ENCODE assay signal across 13 mouse cellular contexts in the genomic region with DNA sequence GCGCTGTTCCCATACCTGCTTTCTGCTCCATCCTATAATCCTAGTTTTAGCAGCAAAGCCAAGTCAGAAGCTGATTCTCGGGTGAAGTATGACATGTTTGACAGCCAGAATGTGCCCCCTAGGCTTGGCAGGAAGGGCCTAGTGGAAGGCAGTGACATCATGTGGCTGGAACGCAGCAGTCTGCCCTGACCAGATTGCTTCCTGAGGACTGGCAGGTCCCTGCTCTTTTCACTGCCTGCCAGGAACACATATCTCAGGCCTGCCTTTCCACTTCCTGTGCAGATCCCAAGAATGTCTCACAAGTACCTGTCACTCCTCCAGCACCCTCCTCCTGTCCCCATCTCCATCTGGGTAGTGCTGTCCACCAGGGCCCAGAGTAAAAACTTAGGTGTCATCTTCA. TPM values are rescaled to one million over a fixed set of nuclear protein-coding genes. Genes with fewer than 3 reads are reported as not detected.
DNase-seq lines count a peak whose midpoint lies in the region; ATAC-seq and TF ChIP-seq lines count a peak whose summit lies in the region.
"Had no signal": no experiment of that assay in that cellular context is flagged by ENCODE, and none has a peak within 500 bp of the region (broad histone marks: within the 10 kb centered on the region; RNA-seq: fewer than 3 reads in every experiment).

No protein-coding gene starts in this region.

- no peak overlapping the region for H3K27ac ChIP-seq in forebrain, embryonic 12.5 days
- H3K27ac ChIP-seq in forebrain, embryonic 10.5 days, result no peak overlapping the region
- H3K27ac ChIP-seq: embryonic facial prominence, embryonic 12.5 days; kidney, postnatal 0 days; stomach, embryonic 15.5 days had no signal

- H3ac ChIP-seq in C2C12 (ENCODE audit: control insufficient read depth, insufficient read length, low read depth), result no peak overlapping the region

- DNase-seq in gastrocnemius, postnatal 25 days, result peak; percentile 64
- peak; percentile 30 for DNase-seq in kidney, postnatal 10 days
- no peak for DNase-seq in forebrain, embryonic 10.5 days (ENCODE audit: extremely low spot score, low spot score)
- DNase-seq: midbrain, embryonic 14.5 days had no signal

- no peak overlapping the region for H3K4me3 ChIP-seq in C2C12 (ENCODE audit: insufficient read depth, poor library complexity, severe bottlenecking)
- no peak overlapping the region for H3K4me3 ChIP-seq in forebrain, embryonic 12.5 days (replicated peaks)
- no peak overlapping the region for H3K4me3 ChIP-seq in forebrain, embryonic 10.5 days
- H3K4me3 ChIP-seq: embryonic facial prominence, embryonic 12.5 days; stomach, embryonic 15.5 days had no signal

- no peaks in the 10 kb centered on the region for H3K9me3 ChIP-seq in forebrain, embryonic 12.5 days
- no peaks in the 10 kb centered on the region for H3K9me3 ChIP-seq in forebrain, embryonic 10.5 days
- H3K9me3 ChIP-seq: embryonic facial prominence, embryonic 12.5 days; stomach, embryonic 15.5 days had no signal

- peaks cover 22% of the 10 kb centered on the region for H3K36me3 ChIP-seq in C2C12 (ENCODE audit: control insufficient read depth, insufficient read depth)
- peaks cover 87% of the 10 kb centered on the region for H3K36me3 ChIP-seq in forebrain, embryonic 12.5 days (replicated peaks)
- peaks cover 91% of the 10 kb centered on the region for H3K36me3 ChIP-seq in forebrain, embryonic 10.5 days (replicated peaks)

- no peaks in the 10 kb centered on the region for H3K27me3 ChIP-seq in C2C12 (ENCODE audit: control insufficient read depth, insufficient read depth, insufficient read length)
- H3K27me3 ChIP-seq in forebrain, embryonic 12.5 days, result no peaks in the 10 kb centered on the region
- no peaks in the 10 kb centered on the region for H3K27me3 ChIP-seq in forebrain, embryonic 10.5 days (ENCODE audit: poor library complexity, severe bottlenecking)
- H3K27me3 ChIP-seq: embryonic facial prominence, embryonic 12.5 days; Patski; stomach, embryonic 15.5 days had no signal

- no peaks in the 10 kb centered on the region for H3K79me2 ChIP-seq in C2C12 (ENCODE audit: control insufficient read depth, insufficient read depth)

- peak; percentile 89 for ATAC-seq in cerebellum, adult (ENCODE audit: insufficient number of reproducible peaks, low FRiP score, low TSS enrichment)
- no peak for ATAC-seq in forebrain, embryonic 12.5 days (ENCODE audit: low FRiP score)
- no peak for ATAC-seq in frontal cortex, adult (ENCODE audit: low TSS enrichment)
- ATAC-seq in monocyte, adult 5-6 weeks (replicated peaks; ENCODE audit: insufficient number of reproducible peaks, low FRiP score, low TSS enrichment, poor library complexity, severe bottlenecking), result no peak
- ATAC-seq: Patski had no signal

- no peak overlapping the region for H3K4me2 ChIP-seq in forebrain, embryonic 12.5 days
- H3K4me2 ChIP-seq: embryonic facial prominence, embryonic 12.5 days; stomach, embryonic 15.5 days had no signal

- no peaks in the 10 kb centered on the region for H3K4me1 ChIP-seq in forebrain, embryonic 12.5 days
- no peaks in the 10 kb centered on the region for H3K4me1 ChIP-seq in forebrain, embryonic 10.5 days
- H3K4me1 ChIP-seq: embryonic facial prominence, embryonic 12.5 days had no signal

- H3K9ac ChIP-seq in forebrain, embryonic 12.5 days, result no peak overlapping the region
- H3K9ac ChIP-seq: embryonic facial prominence, embryonic 12.5 days; stomach, embryonic 15.5 days had no signal

- H3K79me3 ChIP-seq in C2C12 (ENCODE audit: low read depth), result no peaks in the 10 kb centered on the region

- TF ChIP-seq CTCF in C2C12 (IDR thresholded peaks at IDR 0.05; ENCODE audit: control insufficient read depth, insufficient read depth, insufficient read length), result peak; percentile 12

- 83% methylated on average over 3 of the region's 3 CpGs for WGBS in forebrain, embryonic 12.5 days
- WGBS in forebrain, embryonic 10.5 days, result 86% methylated on average over 3 of the region's 3 CpGs

TF ChIP-seq in C2C12, 6 proteins besides CTCF, POLR2A, EP300 and RAD21:
- no peak for TF ChIP-seq CEBPB (IDR thresholded peaks at IDR 0.05; ENCODE audit: low read depth)
- no peak for TF ChIP-seq FOSL1 (IDR thresholded peaks at IDR 0.05; ENCODE audit: insufficient read depth, low read length, poor library complexity, severe bottlenecking)
- TF ChIP-seq MYOG (IDR thresholded peaks at IDR 0.05; ENCODE audit: control insufficient read depth, extremely low read depth, insufficient read length), result no peak
- no peak for TF ChIP-seq USF1 (IDR thresholded peaks at IDR 0.05; ENCODE audit: low read depth)
- TF ChIP-seq MAX (IDR thresholded peaks at IDR 0.05), result no peak
- no peak for TF ChIP-seq MYOD1 (IDR thresholded peaks at IDR 0.05; ENCODE audit: control insufficient read depth, insufficient read length, low read depth)

RNA-seq across cellular contexts. Expression of a gene that starts 27.8 kb away (rescaled TPM):
- polyA plus RNA-seq in C2C12 (2012; fragmentation: generic; extraction: Trizol), result 29.6 TPM
- 10 to 100 TPM; 33.3 to 40.1 TPM for total RNA-seq in gastrocnemius, postnatal 25 days (2021)
- 34.3 TPM in 2 replicates for polyA plus RNA-seq in forebrain, embryonic 12.5 days (2016; fragmentation: Nextera tagmentation; extraction: Ambion mirVana)
- polyA plus RNA-seq in forebrain, embryonic 10.5 days (2016; fragmentation: Nextera tagmentation; extraction: Ambion mirVana), result 41.4 and 42.7 TPM in 2 replicates
- 49.1 to 81.7 TPM (median 57.2 TPM) in 3 replicates for total RNA-seq in monocyte, adult 5-6 weeks (2017)
